Mouse (Mus musculus): ENCODE results near the gene Rad51b. TPM values are rescaled to one million over a fixed set of nuclear protein-coding genes. Genes with fewer than 3 reads are reported as not detected.

Gene Rad51b
- polyA plus RNA-seq (2017; shearing (Covaris generic)): 5.8 TPM

GRCm38 (mm10) chr12:79297121-79297576 is at the start of gene Rad51b:
Gene Rad51b, plus strand, starts transcription at chr12:79297282.

GRCm38 (mm10) chr12:79296126-79296816 is 811 bp upstream of the Rad51b start, which contains the start of gene Zfyve26:
Gene Zfyve26, minus strand, starts transcription at chr12:79296304.

Other genes starting within 250 kb of the Rad51b start
- gene Pigh, start 207.6 kb upstream of the Rad51b start, polyA plus RNA-seq (2017; shearing (Covaris generic)): 24.9 TPM
- 0.39 TPM for gene Arg2, start 166.5 kb upstream of the Rad51b start, polyA plus RNA-seq (2017; shearing (Covaris generic))
- 126 TPM for gene Vti1b, start 124.6 kb upstream of the Rad51b start, polyA plus RNA-seq (2017; shearing (Covaris generic))
- 26.6 TPM for gene Rdh11, start 105.0 kb upstream of the Rad51b start, polyA plus RNA-seq (2017; shearing (Covaris generic))
- gene Rdh12, start 88.4 kb upstream of the Rad51b start, polyA plus RNA-seq (2017; shearing (Covaris generic)): 16.6 TPM
- 36.2 TPM for gene Zfyve26, start 978 bp upstream of the Rad51b start, polyA plus RNA-seq (2017; shearing (Covaris generic))

Data from activated CD4-positive, CD25-positive, alpha-beta regulatory T cell, adult 9 weeks (primary cell).